Mouse (Mus musculus) embryo, embryonic 10.5 days (tissue): ENCODE measurements at regions not wholly inside any gene's neighbourhood (a gene's known extent, or its start where the extent isn't known, plus 50 kb on each side); places are given as distances from the start of the nearest gene placed in this dataset.
A peak's percentile ranks its signal among the peaks of the same experiment; 100 is the strongest.

Experiments
- DNase-seq: peaks from one replicate; pipeline ENCODE4 v3.0.0-alpha.2; 2015; ENCODE audit warnings: low spot score

GRCm38 (mm10) chr14:113012320-113013244, 301.8 kb upstream of the Tpm3-rs7 start:
- DNase-seq: peak; percentile 50

- no peak for DNase-seq
Measured at GRCm38 (mm10) chr14:113026194-113026593, 288.2 kb upstream of the Tpm3-rs7 start.
